Mouse (Mus musculus) inflammation-experienced regulatory T-cells, adult 6 months (primary cell): ENCODE results near the gene Mars2. TPM values are rescaled to one million over a fixed set of nuclear protein-coding genes. Genes with fewer than 3 reads are reported as not detected.

Experiments
- ATAC-seq: one replicate; pipeline ENCODE4 v1.8.0; 2017
- polyA plus RNA-seq, 3 experiments: library from polyadenylated mRNA; unstranded; fragments of 100-300 nt; shearing (Covaris generic); gene quantifications; one replicate each; pipeline ENCODE4 v1.2.1; 2017

The Mars2 gene
- polyA plus RNA-seq, 3 experiments from 2014 or later, result 2.1 to 3.5 (median 3.1) TPM

DNA sequence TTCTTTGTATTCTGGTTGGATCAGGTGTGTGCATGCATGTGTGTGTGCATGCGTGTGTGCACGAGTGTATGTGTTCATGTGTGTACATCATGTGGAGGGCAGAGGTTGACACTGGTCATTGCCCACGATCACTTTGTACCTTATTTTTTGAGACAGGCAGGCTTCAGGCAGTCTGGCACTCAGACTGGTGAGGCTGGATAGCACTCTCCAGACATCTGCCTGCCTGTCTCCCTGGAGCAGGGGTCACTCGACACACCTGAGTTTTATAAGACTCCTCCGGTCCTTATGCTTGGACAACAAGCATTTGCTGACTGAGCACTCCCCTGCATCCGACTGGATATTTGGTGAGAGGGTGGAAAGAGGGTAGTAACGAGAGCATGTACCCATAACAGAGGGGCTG lies 14.0 kb upstream of the Mars2 start:
- no peak for ATAC-seq

DNA sequence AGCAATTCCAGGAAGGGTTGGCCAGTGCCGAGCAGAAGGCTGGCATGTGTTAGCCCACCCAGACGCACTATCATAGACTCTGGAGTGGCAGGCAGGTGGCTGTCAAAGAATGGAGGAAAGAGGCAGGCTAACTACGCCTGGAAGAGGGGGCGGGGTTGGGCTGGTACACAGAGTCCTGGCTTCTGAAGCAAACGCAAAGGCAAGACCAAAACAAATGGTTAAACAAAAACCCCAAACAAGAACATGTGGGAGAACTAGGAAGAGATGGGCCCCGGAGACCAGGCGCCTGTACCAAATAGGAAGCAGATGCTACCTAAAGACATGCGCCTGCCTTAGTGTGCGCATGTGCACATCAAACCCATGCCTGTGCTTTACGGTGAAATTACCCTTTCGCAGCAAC lies 12.9 kb upstream of the Mars2 start:
- no peak for ATAC-seq

DNA sequence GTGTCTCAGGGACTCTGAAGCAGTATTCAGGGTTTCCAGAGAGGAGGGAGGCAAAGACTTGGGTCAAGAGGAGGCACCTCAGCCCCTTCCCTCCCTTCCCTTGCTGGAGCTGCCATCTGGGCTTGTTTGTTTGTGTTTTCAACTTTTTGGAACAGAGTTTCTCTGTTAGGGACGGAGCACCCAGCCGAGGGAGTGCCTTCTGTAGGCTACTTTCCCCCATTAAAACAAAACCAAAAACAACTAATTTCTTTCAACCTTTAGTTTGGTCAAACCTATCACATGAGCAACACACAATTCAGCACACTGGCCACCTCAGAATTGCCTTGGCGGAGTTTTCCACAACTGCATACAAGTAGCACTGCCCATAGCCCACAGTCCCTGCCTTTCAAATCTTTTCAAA lies 11.6 kb upstream of the Mars2 start:
- no peak for ATAC-seq

GRCm38 (mm10) chr1:55226011-55226857 lies 10.7 kb upstream of the Mars2 start, which contains the start of gene Rftn2:
Gene Rftn2 (minus strand): TSS chr1:55226782.
- no peak for ATAC-seq

GRCm38 (mm10) chr1:55227376-55227775 lies 9.6 kb upstream of the Mars2 start:
- no peak for ATAC-seq

DNA sequence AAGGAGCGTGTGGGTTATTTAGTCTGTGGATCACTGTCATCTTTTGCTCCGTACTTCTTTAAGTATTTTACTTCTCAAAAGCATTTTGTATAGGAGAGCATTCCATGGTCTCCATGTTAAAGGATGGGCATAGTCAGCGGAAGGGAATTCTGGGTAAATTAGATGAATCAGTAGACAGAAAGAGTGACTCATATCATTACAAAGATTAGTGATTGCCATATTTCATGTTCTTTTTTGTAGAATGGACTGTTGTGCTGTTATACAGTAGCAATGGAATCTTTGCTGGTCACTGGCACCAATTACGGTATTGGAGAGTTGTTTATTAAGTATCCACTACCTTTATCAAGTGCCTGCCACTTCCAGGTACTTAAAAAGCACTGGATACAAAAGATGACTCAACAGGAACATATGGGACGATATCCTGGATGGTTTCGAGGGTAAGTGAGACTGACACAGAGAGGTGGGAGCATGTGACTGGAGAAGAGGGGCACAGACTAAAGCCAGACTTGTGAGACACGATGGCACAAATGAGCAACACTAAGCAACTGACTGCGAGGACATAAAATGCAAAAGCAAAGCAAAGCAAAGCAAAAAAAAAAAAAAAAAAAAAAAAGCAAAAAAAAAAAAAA lies 8.6 kb upstream of the Mars2 start:
- no peak for ATAC-seq

DNA sequence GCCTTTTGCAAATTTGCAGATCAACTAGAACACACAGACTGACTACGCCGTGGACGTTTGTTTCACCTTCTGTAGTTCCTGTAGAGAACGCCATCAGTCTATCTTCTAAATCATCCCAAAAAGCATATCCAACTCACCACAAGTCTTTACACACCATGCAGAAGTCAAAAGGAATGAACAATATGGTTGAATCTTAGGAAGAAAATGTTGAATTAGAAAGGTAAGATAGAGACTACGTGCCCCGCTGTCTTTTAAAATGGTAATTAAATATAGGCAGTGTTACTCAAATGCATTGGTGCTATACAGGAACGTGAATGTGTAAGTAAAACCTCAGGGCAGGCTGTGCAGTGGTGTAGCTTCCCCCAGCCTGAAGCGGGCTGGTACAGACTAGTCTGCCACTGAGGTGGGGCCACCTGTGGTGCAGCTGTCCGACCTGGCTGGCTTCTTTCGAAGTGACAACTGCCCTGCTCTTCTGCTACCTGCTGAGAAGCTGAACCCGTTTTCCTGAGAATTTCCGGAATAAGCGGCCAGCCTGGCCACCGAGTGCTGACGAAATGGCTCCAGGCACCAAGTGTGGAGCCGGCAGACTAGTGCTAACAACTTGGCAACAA lies 2.0 kb upstream of the Mars2 start:
- no peak for ATAC-seq

DNA sequence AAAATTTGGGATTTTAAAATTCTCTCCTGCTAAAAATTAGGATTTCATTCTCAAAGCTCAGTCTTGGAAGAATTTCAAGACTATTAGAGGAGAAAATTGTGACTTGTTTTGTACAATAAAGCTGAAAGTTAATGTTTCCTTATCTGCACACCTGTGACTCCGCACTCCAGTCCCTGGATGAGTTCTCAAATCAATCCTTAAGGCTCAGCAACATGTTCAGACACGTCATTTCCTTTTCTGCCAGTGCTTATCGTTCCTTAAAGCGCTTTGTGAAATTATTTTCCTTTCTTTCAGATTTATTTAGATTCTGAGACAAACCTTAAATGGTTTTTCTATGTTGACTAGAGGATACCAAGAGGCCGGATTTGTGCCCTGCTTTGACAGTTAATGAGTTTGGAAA lies 490 bp upstream of the Mars2 start:
- ATAC-seq, result no peak

DNA sequence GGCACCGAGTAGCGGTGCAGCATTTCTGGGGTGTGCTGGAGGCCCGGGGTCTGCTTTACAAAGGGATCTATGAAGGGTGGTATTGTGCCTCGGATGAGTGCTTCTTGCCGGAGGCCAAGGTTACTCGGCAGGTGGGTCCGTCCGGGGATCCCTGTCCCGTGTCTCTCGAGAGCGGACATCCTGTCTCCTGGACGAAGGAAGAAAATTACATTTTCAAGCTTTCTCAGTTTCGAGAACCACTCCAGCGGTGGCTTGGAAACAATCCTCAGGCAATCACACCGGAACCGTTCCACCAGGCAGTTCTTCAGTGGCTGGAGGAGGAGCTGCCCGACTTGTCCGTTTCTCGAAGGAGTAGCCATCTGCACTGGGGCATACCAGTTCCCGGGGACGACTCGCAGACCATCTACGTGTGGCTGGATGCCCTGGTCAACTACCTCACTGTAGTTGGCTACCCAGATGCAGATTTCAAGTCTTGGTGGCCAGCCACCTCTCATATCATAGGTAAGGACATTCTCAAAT lies 725 bp downstream of the Mars2 start:
- ATAC-seq, result peak; percentile 3

DNA sequence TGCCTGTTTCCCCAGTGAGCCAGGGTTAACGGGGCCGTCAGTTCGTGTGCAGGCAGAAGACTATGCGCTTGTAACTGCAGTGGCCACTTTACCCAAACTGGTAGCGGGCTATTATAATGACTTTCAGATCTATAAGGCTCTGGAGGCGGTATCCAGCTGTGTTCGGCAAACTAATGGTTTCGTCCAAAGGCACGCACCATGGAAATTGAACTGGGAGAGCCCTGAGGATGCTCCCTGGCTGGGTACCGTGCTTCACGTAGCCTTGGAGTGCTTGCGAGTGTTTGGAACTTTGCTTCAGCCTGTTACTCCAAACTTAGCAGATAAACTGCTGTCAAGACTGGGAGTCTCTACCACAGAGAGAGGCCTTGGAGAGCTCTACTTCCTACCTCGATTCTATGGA lies 1.5 kb downstream of the Mars2 start:
- no peak for ATAC-seq

DNA sequence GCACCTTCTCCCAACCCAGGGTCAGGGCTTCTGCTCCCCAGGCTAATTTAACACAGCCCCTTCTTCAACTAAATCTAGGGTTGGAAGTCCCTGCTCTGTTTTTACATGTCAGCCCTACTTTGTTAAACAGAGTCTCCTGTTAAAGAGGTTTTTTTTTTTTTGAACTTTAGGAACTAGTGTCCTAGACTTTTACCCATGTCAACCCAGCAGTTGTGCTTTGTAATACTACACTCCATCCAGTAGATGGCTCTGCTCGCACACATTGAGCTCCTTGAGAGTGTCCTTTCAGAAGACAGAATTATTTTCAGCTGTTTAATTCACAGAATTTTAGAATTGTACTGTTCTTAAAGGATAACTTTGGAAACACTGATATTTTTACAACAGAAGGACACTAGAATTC lies 2.3 kb downstream of the Mars2 start:
- peak; percentile 49 for ATAC-seq

DNA sequence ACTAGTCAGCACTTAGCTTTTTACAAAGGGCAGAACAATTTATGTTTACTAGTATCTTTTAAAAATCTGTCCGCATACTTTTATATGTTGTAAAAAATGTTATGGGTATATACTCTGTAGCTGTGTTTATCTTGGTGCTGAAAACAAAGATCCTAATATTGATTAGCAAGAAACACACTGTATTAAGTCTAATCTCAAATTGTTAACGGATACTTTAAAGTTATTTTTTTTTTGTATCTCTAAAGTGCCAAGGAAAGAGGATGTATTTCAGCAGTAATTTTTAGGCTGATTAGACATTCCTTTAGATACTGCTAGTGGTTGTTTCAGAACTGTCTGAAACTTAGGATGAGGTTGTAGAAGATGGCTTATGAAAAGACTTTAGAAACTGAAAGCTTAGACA lies 9.4 kb downstream of the Mars2 start:
- ATAC-seq, result no peak

DNA sequence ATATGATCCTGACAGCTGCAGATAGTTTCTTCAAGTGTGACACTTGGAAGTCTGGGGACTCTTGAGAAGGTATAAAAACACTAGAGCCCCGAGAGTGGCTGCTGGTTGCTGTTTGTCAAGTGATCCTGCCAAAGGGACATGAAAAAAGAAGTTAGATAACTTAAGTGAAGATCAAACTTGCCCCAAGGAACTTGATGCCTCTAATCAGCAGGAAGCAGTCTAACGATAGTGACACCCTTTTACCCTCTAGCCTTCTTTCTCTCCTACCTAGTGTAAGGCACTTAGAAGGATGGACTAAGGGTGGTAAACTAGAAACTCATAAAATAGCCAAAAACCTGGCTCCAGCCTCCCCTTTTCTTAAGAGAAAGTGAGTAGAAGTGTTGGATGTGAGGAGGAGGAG lies 27.4 kb downstream of the Mars2 start:
- no peak for ATAC-seq

- ATAC-seq, result no peak
Observed at GRCm38 (mm10) chr1:55265447-55265846, 28.5 kb downstream of the Mars2 start.

GRCm38 (mm10) chr1:55279081-55279480 lies 42.1 kb downstream of the Mars2 start:
- no peak for ATAC-seq

Other genes starting within 250 kb of the Mars2 start
- 100 to 1,000 TPM; 408 to 502 (median 410) TPM for gene Sf3b1, start 209.7 kb upstream of the Mars2 start, polyA plus RNA-seq
- gene Coq10b, start 184.4 kb upstream of the Mars2 start, polyA plus RNA-seq, result 10 to 100 TPM; 14.6 to 22.7 (median 17.0) TPM
- 100 to 1,000 TPM; 172 to 181 (median 174) TPM for gene Hspe1, start 149.0 kb upstream of the Mars2 start, polyA plus RNA-seq
- gene Hspd1, start 148.9 kb upstream of the Mars2 start, polyA plus RNA-seq, result 100 to 1,000 TPM; 129 to 226 (median 154) TPM
- gene Mob4, start 105.9 kb upstream of the Mars2 start, polyA plus RNA-seq, result 100 to 1,000 TPM; 121 to 136 (median 133) TPM
- 1 to 10 TPM; 1.4 to 4.8 (median 3.6) TPM for gene Rftn2, start 10.4 kb upstream of the Mars2 start, polyA plus RNA-seq
- 1 to 10 TPM in 1 of 3 experiments, under 1 TPM in 1, not detected in 1; 0.70 to 1.0 TPM for gene Boll, start 126.3 kb downstream of the Mars2 start, polyA plus RNA-seq
- gene Plcl1, start 168.7 kb downstream of the Mars2 start, polyA plus RNA-seq, result 1 to 10 TPM in 2 of 3 experiments, under 1 TPM in 1; 0.49 to 3.0 (median 2.5) TPM